Mouse (Mus musculus): Measurements from ENCODE around the gene Epn1. TPM values are rescaled to one million over a fixed set of nuclear protein-coding genes. Genes with fewer than 3 reads are reported as not detected.

Gene Epn1
- polyA plus RNA-seq, 1 experiment = 1,596 TPM

DNA sequence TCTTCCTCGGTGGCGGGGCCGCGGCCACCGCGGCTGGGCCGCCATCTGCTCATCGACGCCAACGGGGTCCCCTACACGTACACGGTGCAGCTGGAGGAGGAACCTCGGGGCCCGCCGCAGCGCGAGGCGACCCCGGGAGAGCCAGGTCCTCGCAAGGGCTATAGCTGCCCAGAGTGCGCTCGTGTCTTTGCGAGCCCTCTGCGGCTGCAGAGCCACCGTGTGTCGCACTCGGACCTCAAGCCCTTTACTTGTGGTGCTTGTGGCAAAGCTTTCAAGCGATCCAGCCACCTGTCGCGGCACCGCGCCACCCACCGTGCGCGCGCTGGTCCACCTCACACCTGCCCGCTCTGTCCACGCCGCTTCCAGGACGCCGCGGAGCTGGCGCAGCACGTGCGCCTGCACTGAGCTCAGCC lies 27.1 kb upstream of the Epn1 start:
- TF ChIP-seq GATA1 (IDR thresholded peaks at IDR 0.05; ENCODE audit: low read length) = no peak

DNA sequence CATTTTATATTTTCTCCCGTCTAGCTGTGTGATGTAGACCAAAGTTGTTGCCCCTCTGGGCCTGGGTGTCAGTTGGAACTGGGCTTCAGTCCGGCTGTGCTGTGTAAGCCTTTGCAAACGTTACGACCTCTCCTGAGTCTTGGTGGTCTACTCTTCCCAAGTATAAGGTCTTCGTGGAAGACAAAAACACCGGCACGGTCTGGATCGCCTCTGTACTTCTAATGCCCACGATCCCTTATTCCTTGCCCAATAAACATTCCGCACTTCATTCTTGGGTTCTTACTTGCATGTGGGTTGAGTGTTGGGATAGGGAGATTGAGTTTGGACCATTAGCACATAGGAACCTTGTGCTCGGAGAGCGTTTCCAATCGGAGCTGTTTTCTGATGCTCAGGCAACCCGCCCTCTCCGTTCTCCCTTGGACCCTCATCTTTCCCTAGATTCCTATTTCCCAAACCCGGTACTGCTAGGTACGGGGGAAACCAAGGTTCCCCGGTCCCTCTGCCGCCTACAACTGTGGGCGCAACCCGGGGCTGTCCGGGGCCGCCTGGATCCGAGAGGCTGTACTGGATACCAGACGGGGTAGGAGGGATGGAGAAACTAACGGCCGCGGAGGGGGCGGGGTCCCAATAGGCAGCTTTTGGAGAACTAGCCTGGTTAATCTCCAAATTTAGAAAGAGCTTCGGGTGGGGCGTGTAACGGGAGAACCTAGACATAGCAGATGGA lies 26.4 kb upstream of the Epn1 start:
- no peak for TF ChIP-seq GATA1 (IDR thresholded peaks at IDR 0.05; ENCODE audit: low read length)

DNA sequence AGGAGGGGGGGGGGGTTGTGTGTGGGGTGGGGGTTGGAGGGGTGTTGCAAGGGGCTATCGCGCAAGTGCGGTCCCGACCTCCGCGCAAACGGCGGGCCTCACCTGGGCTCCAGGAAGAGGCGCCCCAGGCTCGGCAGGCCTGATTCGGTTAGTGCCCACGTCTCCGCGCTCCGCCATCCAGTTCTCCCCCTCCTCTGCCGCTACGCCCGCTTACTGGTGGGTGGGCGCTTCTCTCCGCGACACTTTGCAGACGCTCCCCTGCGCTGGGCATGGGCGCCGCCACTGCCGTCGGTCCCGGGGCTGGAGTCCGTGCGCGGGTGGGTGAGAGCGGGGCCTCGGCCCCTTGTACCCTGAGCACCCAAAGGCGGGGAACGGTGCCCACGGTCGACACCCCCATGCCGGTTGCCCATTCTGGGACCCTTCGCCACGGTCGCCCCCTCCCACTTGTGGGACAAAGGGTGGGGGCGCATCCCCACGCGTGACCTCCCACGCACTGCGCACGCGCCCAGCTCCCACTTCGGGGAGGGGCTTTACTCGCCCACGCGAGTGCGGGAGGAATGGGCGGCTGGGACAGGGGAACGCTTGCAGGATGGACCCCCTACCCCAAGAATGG lies 23.3 kb upstream of the Epn1 start:
- no peak for TF ChIP-seq GATA1 (IDR thresholded peaks at IDR 0.05; ENCODE audit: low read length)

DNA sequence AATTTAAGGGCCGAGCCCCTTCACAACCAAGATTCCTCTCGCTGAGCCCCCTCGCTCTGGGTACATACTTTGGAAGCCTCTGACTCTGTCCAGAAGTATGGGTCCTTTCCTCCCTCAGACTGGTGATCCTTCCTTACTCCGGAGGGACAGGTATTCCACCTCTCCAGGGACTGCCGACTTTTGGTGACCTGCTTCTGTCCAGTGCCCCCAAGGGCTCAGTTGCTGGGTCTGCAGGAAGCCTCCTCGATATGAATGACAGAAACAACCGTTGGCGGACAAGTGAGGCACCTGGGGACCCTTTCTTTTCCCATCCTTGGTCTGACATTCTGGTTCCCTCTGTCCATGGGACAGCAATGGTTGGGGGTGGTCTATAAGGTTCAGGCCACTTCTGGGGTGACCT lies 22.7 kb upstream of the Epn1 start:
- TF ChIP-seq GATA1 (IDR thresholded peaks at IDR 0.05; ENCODE audit: low read length) = no peak

DNA sequence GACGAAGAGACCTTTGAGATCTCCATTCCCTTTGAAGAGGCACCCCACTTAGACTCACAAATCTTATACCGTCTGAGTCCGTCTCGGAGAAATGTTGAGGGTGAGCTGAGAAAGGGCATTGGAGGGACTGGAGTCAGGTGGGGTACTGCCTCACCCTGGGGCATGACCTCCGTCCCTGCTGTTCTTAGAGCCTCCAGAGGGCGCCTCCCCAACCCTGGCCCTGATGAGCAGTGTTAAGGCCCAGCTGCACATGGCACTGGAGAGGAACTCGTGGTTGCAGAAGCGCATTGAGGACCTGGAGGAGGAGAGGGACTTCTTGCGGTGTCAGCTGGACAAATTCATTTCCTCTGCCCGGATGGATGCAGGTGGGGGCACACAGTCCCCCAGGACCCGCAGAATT lies 22.2 kb upstream of the Epn1 start:
- TF ChIP-seq GATA1 (IDR thresholded peaks at IDR 0.05; ENCODE audit: low read length) = no peak

DNA sequence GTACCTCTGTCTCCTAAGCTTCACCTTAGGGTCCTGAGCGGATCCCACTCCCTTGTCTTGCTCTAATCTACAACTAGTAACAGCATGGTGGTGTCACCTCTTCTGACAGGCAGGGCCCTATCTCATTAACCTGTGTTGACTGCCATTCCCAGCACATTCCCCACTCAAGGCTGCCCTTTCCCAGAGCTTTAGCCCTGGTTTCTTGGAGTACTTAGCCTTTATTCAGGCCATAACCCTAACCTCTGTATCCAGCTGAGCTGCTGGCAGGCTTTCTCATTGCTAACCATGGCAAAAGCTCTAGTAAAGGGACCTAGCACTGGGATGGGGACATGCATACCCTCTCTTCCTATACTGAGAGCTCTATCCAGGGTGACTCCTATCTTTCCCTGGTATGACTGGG lies 21.4 kb upstream of the Epn1 start:
- TF ChIP-seq GATA1 (IDR thresholded peaks at IDR 0.05; ENCODE audit: low read length) = no peak

DNA sequence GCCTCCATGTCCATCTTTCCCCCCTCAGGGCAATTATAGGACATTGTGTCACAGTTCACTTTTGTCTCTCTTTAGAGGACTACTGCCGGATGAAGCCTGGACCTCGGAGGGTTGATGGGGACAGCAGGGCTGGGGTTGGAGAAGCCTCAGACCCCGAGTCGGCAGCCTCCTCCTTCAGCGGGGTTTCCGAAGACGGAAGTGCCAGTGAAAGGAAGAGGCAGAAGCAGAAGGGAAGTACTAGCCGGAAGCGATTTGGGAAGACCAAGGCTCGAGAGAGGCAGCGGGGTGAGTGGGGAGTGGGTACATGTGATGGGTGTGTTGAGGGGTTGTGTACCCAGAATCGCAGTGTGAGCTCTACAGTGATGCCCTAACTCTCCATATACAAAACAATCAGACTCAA lies 20.6 kb upstream of the Epn1 start:
- TF ChIP-seq GATA1 (IDR thresholded peaks at IDR 0.05; ENCODE audit: low read length) = no peak

DNA sequence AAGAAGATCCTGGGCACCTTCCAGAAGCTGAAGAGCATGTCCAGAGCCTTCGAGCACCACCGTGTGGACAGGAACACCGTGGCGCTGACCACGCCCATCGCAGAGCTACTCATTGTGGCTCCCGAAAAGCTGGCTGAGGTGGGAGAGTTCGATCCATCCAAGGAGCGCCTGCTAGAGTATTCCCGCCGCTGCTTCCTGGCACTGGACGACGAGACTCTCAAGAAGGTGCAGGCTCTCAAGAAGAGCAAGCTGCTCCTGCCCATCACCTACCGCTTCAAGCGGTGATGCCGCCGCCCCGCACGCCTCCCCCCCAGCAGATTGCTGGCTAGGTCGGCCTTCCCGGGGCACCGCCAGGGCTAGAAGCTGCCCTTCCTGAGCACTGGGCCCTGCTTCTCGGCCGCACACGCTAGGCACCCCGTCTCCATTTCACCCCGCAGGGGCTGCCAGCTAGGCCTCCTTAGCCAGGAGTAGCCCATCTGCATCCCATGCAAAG lies 19.8 kb upstream of the Epn1 start:
- no peak for TF ChIP-seq GATA1 (IDR thresholded peaks at IDR 0.05; ENCODE audit: low read length)

DNA sequence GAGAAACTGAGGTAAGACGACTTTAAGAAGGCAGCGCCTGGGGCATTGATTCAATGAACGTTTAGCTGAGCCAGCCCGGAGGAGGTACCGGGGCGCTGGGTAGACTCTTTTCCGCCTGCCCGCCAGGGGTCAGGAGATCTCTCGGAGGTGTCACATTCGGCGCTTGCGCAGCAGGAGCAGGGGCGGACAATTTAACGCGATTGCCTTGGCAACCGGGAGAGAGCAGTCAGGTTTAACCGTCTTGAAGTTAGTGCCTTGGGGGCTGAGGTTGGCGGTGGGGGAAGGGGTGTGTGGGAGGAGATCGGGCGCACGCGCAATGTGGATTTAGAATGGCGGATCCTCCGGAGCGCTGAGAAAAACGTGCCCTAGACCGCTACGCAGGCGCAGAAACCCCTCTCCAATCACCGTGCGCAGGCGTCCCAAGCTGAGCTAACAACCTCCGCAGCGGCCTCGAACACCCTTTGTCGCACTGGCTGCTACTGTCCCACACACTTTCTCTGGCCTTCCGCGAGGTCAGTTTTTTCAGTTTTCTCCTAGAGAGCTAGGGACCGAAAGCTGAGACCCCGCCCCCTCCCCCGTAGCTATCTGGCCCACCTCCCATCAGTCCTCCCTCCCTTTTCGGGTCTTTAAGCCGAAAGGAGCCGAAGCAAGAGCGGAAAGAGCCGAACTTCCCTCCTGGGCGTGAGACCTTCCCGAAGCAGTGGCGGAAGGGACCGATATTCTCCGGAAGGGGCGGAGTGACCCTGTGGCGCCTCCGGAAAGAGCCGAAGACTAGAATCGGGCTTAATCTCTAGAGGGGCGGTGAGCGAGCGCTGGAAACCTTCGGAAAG lies 18.9 kb upstream of the Epn1 start:
- no peak for TF ChIP-seq GATA1 (IDR thresholded peaks at IDR 0.05; ENCODE audit: low read length)

DNA sequence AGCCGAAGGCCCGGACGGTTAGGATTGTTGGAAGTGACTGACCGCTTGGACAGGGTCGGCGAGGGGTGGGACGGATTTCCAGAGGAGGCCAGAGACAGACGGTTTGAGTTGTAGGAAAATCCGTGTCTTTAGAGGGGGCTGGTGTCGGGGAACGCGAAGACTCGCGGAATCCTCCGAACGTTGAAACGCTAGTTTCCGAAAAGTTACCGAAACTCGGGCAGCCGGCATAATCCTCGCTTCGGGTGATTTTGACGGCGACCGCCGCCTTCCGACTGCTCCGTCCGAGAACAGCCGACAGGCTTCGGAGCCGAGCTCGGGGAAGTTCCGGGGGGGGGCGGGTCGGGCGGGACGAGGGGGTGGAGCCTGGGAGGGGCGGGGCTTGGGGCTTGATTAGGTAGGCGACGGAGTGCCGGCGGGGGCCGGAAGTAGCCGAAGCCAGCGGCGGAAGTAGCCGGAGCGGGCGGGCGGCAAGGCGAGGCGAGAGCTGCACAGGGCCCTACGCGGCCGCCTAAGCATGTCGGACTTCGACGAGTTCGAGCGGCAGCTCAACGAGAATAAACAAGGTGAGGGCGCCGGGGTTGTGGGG lies 18.2 kb upstream of the Epn1 start, which contains the start of gene U2af2:
Gene U2af2 (plus strand): TSS at position 370 of the 586 bp plus-strand sequence.
- TF ChIP-seq GATA1 (IDR thresholded peaks at IDR 0.05; ENCODE audit: low read length) = no peak

DNA sequence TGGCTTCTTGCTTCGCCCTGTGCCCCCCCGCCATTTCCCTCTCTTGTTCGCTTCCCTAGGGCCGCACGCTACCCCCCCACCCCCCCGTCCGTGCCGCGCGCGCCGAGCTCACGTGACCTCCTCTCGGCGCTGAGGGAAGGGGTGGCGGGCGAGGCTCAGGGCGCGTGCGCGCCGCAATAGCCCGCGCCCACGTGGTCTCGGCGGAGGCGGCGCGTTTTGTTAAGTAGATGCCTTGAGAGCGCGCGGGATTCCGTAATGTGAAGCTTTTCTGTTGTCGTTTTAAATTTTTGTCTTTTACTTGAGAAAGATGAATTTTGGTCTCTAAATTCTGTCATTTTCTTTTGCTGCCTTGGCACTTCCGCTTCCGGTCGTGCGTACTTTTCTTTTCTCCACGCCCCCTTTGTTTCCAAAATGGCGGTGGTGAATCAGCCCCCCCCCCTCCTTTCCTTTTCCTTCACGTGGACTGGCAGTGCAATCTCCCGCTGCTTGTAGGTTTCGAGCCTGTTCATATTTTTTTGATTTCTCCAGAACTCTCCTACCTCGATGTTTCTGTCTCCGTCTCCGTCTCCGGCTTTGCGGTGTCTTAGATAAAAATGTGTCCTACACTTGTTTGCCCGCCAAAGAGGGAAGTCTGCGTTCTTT lies 17.6 kb upstream of the Epn1 start:
- no peak for TF ChIP-seq GATA1 (IDR thresholded peaks at IDR 0.05; ENCODE audit: low read length)

DNA sequence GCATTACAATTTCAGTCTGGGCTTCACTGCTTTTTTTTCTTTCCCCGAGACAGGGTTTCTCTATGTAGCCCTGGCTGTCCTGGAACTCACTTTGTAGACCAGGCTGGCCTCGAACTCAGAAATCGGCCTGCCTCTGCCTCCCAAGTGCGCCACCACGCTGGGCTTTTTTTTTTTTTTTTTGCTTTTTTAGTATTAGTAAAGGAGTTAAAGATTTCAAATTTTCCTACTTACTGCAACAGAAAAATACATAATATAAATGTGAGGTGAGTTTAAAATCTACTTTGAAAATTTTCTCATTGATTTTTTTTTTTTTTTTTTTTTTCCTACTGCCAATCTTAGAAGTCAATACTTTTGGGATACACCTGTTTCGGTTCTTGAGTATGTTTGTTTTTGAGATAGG lies 15.1 kb upstream of the Epn1 start:
- TF ChIP-seq GATA1 (IDR thresholded peaks at IDR 0.05; ENCODE audit: low read length) = no peak

DNA sequence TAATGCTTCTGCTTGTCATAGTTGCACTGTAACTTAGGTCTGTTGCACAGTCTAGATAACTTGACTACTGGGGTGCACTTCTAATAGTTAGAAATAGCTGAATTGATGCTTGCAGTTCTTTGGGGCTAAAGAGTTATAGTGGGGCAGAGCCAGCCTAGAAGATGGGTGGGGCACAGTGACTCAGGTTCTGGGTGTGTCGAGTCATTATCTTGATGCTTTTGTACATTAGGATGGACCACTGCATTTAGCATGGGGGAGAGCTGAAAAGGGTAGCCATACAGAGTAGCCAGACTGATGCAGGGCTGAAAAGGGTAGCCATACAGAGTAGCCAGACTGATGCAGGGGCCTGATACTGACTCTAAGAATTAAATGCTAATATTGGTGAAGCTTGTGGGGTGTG lies 6.4 kb upstream of the Epn1 start:
- no peak for TF ChIP-seq GATA1 (IDR thresholded peaks at IDR 0.05; ENCODE audit: low read length)

DNA sequence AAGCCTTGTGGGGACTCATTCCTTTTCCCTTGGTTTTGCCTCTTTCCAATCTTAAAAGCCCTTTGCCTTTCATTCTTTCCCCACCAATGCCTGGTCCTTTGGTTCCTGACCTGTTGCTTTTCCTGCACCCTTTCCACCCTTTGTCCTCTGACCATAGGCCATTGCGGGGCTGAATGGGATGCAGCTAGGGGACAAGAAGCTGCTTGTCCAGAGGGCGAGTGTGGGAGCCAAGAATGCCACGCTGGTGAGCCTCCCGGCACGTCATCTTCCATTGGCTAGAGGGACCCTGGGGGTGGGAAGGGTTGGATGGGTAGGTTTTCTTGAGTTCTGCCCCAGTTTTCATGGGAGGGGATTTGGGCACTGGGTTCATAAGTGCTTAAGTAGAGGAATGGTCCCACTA lies 5.1 kb upstream of the Epn1 start:
- TF ChIP-seq GATA1 (IDR thresholded peaks at IDR 0.05; ENCODE audit: low read length) = no peak

DNA sequence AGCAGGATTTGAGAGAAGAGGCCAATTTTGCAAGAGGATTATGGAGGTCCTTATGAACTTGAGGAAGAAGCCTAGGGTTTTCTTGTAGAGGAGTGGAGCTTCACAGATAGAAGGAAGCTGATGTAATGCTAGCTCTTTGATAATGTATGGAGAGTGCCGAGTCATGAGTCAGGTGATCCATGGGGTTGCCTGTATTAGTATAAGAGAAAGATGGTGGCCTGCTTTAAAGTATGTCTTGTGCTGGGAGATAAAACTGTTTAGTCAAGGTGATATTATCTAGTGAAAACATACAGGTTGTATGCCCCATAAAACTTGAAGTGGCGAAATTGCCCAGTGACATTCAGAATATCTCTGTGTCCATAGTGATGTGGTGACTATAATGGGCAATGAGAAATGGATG lies 3.1 kb upstream of the Epn1 start:
- peak; percentile 91 for TF ChIP-seq GATA1 (IDR thresholded peaks at IDR 0.05; ENCODE audit: low read length)
